Mouse (Mus musculus) ES-E14 (cell line): ENCODE measurements at regions not wholly inside any gene's neighbourhood (a gene's known extent, or its start where the extent isn't known, plus 50 kb on each side); places are given as distances from the start of the nearest gene placed in this dataset.

Experiments
- DNase-seq: peaks from one replicate; pipeline ENCODE4 v3.0.0-alpha.2; 2013; ENCODE audit warnings: low read depth, low spot score
- H3K27ac ChIP-seq: 2 replicates; pipeline ENCODE4 v1.5.1; 2012; ENCODE audit warnings: low read depth, mild to moderate bottlenecking, low read length, moderate library complexity, mixed read lengths; ENCODE audit not compliant: poor library complexity, insufficient read depth, severe bottlenecking
- H3K36me3 ChIP-seq: 2 replicates; pipeline ENCODE4 v1.6.1; 2012; ENCODE audit warnings: mild to moderate bottlenecking, low read length, moderate library complexity, mixed read lengths; ENCODE audit not compliant: control insufficient read depth, poor library complexity, insufficient read depth, severe bottlenecking
- H3K4me1 ChIP-seq, 2 experiments: fragments of 150-350 bp in 1 of 2; sonication (generic) in 1 of 2; 2 replicates each; pipeline ENCODE4 v1.6.1; 2012; ENCODE audit warnings: low read length in 2 of 2, mild to moderate bottlenecking in 1 of 2, mixed read lengths in 1 of 2; ENCODE audit not compliant: control insufficient read depth in 2 of 2, insufficient read depth in 2 of 2, poor library complexity in 1 of 2
- H3K4me3 ChIP-seq, 2 experiments: fragments of 150-350 bp in 1 of 2; sonication (generic) in 1 of 2; 2 replicates each; pipeline ENCODE4 v1.5.1; 2012; ENCODE audit warnings: low read length in 2 of 2, low read depth in 1 of 2, mild to moderate bottlenecking in 1 of 2, mixed read lengths in 1 of 2; ENCODE audit not compliant: insufficient read depth in 1 of 2, poor library complexity in 1 of 2, severe bottlenecking in 1 of 2
- H3K9ac ChIP-seq: 2 replicates; pipeline ENCODE4 v1.6.1; 2012; ENCODE audit warnings: low read depth, mild to moderate bottlenecking, low read length, mixed read lengths; ENCODE audit not compliant: poor library complexity, insufficient read depth, severe bottlenecking
- H3K9me3 ChIP-seq: fragments of 150-350 bp; sonication (generic); 2 replicates; pipeline ENCODE4 v1.6.1; 2012; ENCODE audit warnings: low read depth, mild to moderate bottlenecking, low read length; ENCODE audit not compliant: control insufficient read depth, insufficient read depth
- CHD2 ChIP-seq: IDR thresholded peaks from 2 replicates; pipeline ENCODE4 v1.6.1; 2014; ENCODE audit warnings: mild to moderate bottlenecking, low read depth, low read length, inconsistent platforms
- HCFC1 ChIP-seq: IDR thresholded peaks from 2 replicates; pipeline ENCODE4 v1.6.1; 2012; ENCODE audit warnings: low read length, inconsistent platforms, borderline replicate concordance; ENCODE audit not compliant: insufficient read depth
- MAFK ChIP-seq: IDR thresholded peaks from 2 replicates; pipeline ENCODE4 v1.6.1; 2014; ENCODE audit warnings: mild to moderate bottlenecking, low read depth, low read length, inconsistent platforms; ENCODE audit not compliant: insufficient read depth
- ZC3H11A ChIP-seq: IDR thresholded peaks from 2 replicates; pipeline ENCODE4 v1.6.1; 2012; ENCODE audit warnings: low read depth, mild to moderate bottlenecking, inconsistent platforms, low read length, borderline replicate concordance
- ZNF384 ChIP-seq: IDR thresholded peaks from 2 replicates; pipeline ENCODE4 v1.6.1; 2012; ENCODE audit warnings: low read depth, low read length, inconsistent platforms
- in situ Hi-C, 2 experiments: fragments of 600-800 bp; cut with MboI; formaldehyde crosslinking; loops; one replicate each; pipeline ENCODE4 v1.15.1; 2025; ENCODE audit warnings: low sequenced_read_pairs in 2 of 2, inconsistent platforms in 1 of 2; ENCODE audit not compliant: unreplicated experiment in 2 of 2

DNA sequence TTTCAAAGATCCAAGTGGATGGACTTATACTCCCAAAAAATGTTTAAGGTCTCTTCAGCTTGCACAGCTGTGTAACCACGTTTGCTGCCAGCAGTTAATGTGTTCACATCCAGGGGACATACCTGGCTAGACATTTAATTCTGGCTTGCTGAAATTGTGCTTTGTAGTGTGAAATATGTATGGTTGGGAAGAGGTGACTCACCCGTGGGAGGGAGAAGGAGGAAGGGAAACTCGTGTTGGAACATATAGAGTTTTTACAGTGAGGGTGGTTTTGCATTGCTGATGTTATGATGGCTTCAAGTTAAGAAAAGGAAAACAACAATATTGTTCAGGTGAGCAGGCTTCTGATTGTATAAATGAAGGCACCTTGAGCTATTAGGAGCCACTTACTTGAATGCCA, 916.4 kb downstream of the Pcdh18 start:
- in situ Hi-C loops, result no loop called here

DNA sequence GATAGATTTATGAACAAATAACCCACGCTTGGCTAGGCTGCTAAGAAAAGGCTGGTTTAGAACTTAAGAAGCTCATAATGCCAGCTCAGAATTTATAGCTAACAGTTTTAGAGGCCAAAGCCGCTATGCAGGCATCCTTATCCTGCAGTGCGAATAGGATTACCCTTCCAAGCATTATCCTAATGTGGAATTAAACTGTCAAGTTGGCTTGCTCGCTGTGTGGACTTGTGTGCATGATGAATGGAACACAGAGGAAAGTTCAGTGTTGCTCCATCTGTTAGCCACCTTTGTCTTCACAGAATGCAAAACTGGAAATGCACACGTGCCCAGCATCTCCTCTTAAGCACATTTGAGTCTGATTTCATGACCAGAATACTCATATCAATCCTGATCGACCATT, 933.8 kb downstream of the Pcdh18 start:
- no peaks in the 10 kb centered on the region for H3K9me3 ChIP-seq
- H3K9ac ChIP-seq, result no peak overlapping the region
- no peaks in the 10 kb centered on the region for H3K4me1 ChIP-seq
- in situ Hi-C loops, result no loop called here
- no peaks in the 10 kb centered on the region for H3K36me3 ChIP-seq
- H3K4me3 ChIP-seq, result no peak overlapping the region
- DNase-seq, result no peak
- TF ChIP-seq HCFC1 (no peak), MAFK (no peak), CHD2 (no peak), ZNF384 (no peak), ZC3H11A (no peak)
- no peak overlapping the region for H3K27ac ChIP-seq

More for the DNA sequence above, 916.4 kb downstream of the Pcdh18 start:
- H3K36me3 ChIP-seq, result no peaks in the 10 kb centered on the region
- no peak overlapping the region for H3K27ac ChIP-seq
- H3K9ac ChIP-seq, result no peak overlapping the region
- no peak for DNase-seq
- no peak for TF ChIP-seq HCFC1
- no peak for TF ChIP-seq MAFK
- no peak for TF ChIP-seq CHD2
- TF ChIP-seq ZNF384, result no peak
- no peak for TF ChIP-seq ZC3H11A
- H3K4me1 ChIP-seq, result no peaks in the 10 kb centered on the region
- no peaks in the 10 kb centered on the region for H3K9me3 ChIP-seq
- H3K4me3 ChIP-seq, result no peak overlapping the region

DNA sequence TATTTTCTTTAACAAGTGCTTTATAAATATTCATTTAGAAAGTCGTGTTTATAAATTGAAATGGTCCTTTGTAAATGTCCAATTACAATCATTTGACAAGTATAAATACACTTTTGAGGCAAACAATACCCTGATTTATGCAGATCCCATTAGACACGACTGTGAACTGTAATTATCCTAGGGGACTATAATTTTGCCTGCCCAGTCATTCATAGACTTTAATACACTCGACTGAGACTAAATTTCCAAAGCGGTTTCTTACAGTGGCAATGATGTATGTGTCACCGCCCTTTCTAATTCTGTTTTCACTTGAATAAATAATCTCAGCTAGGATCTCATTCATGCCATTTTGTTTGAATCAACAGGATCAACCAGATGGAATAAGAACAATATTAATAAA, 952.7 kb downstream of the Pcdh18 start:
- no peaks in the 10 kb centered on the region for H3K4me1 ChIP-seq
- H3K27ac ChIP-seq, result no peak overlapping the region
- H3K4me3 ChIP-seq, result no peak overlapping the region
- H3K9ac ChIP-seq, result no peak overlapping the region
- H3K9me3 ChIP-seq, result no peaks in the 10 kb centered on the region
- H3K36me3 ChIP-seq, result no peaks in the 10 kb centered on the region
- no peak for DNase-seq
- TF ChIP-seq ZC3H11A (no peak), ZNF384 (no peak), CHD2 (no peak), MAFK (no peak), HCFC1 (no peak)
- in situ Hi-C loops, result no loop called here

DNA sequence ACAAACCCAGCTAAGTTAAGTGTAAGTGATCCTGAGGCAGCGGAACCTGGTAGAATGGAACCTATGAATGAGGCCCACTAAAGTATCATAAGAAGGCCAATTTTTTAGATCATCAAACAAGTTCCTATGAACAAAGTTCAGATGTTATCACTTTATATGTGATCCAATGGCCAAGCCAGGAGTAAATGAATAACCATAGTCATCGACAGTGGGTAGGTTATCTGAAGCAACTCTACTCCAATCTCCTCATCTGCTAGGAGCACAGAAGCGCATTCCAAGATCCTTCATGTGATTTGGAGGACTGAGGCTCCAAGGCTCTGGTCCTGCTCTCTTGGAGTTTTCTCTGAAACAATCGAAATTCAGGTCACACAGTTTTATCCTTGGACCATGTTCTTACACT, 985.4 kb downstream of the Pcdh18 start:
- DNase-seq, result no peak
- no peaks in the 10 kb centered on the region for H3K36me3 ChIP-seq
- no peaks in the 10 kb centered on the region for H3K4me1 ChIP-seq
- TF ChIP-seq HCFC1 (no peak), CHD2 (no peak), ZNF384 (no peak), ZC3H11A (no peak), MAFK (no peak)
- no peak overlapping the region for H3K9ac ChIP-seq
- in situ Hi-C loops, result no loop called here
- H3K9me3 ChIP-seq, result no peaks in the 10 kb centered on the region
- H3K4me3 ChIP-seq, result no peak overlapping the region
- H3K27ac ChIP-seq, result no peak overlapping the region
